Comparison of ENCODE assay signal across 8 mouse cellular contexts in the genomic region with DNA sequence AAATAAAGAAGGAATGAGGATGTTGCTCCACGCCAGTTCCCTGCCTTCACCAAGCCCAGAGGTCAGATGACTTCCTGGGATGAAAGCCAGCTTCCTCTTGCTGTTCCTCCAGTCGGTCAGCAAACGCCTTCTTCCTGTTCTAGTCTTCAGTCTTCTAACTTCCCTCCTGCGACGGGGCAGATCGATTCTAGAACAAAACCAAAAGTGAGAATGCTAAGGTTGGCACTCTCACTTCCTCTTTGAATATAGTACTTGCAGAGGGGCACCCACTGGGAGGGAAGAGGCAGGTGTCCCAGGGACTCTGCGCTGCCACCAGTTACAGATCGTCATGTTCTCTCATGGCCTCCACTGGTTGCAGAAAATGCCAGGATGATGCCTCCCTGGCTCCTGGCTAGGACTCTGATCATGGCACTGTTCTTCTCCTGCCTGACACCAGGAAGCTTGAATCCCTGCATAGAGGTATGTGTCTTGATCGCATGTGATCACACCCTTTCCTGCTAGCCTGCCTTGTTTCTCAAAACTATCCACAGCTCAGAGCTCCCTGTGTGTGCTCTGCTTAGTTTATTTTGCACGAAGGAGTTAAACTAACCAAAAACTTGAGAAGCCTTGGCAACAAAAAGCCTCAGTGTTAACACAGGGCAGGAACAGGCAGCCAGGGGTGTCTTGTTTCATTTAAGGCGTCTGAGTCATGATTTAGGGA. TPM values are rescaled to one million over a fixed set of nuclear protein-coding genes. Genes with fewer than 3 reads are reported as not detected.
DNase-seq lines count a peak whose midpoint lies in the region; ATAC-seq and TF ChIP-seq lines count a peak whose summit lies in the region.

A gene (plus strand): TSS at position 122 of the 700 bp plus-strand sequence.

- H3K9ac ChIP-seq in hindbrain, embryonic 12.5 days: no peak within 1 kb of the TSS
- H3K9ac ChIP-seq in hindbrain, embryonic 14.5 days: no peak within 1 kb of the TSS
- no peak within 1 kb of the TSS for H3K9ac ChIP-seq in limb, embryonic 12.5 days (replicated peaks)

- peak within 1 kb of the TSS; percentile 14 for H3ac ChIP-seq in myocyte (ENCODE audit: control insufficient read depth, insufficient read length)

- H3K27ac ChIP-seq in hindbrain, embryonic 12.5 days: no peak within 1 kb of the TSS
- no peak within 1 kb of the TSS for H3K27ac ChIP-seq in hindbrain, embryonic 14.5 days
- peak within 1 kb of the TSS; percentile 32 for H3K27ac ChIP-seq in limb, embryonic 12.5 days

- H3K27me3 ChIP-seq in hindbrain, embryonic 12.5 days: no peaks in the 10 kb centered on the region
- H3K27me3 ChIP-seq in hindbrain, embryonic 14.5 days (ENCODE audit: control insufficient read depth, insufficient read depth, low read length): no peaks in the 10 kb centered on the region
- no peaks in the 10 kb centered on the region for H3K27me3 ChIP-seq in limb, embryonic 12.5 days
- no peaks in the 10 kb centered on the region for H3K27me3 ChIP-seq in myocyte (ENCODE audit: control insufficient read depth, insufficient read depth, insufficient read length)

- no peak within 1 kb of the TSS for H3K4me3 ChIP-seq in hindbrain, embryonic 12.5 days
- H3K4me3 ChIP-seq in hindbrain, embryonic 14.5 days (replicated peaks; ENCODE audit: low read length): no peak within 1 kb of the TSS
- H3K4me3 ChIP-seq in limb, embryonic 12.5 days (replicated peaks): peak within 1 kb of the TSS; percentile 7; the same call in 1 of the 2 replicates
- peak within 1 kb of the TSS; percentile 45 for H3K4me3 ChIP-seq in myocyte

- H3K4me1 ChIP-seq in hindbrain, embryonic 12.5 days: no peaks in the 10 kb centered on the region
- H3K4me1 ChIP-seq in hindbrain, embryonic 14.5 days (replicated peaks; ENCODE audit: control insufficient read depth, insufficient read depth, low read length): no peaks in the 10 kb centered on the region
- H3K4me1 ChIP-seq in limb, embryonic 12.5 days (replicated peaks): peaks cover 15% of the 10 kb centered on the region

- no peaks in the 10 kb centered on the region for H3K9me3 ChIP-seq in hindbrain, embryonic 12.5 days (replicated peaks)
- no peaks in the 10 kb centered on the region for H3K9me3 ChIP-seq in hindbrain, embryonic 14.5 days (ENCODE audit: control insufficient read depth, low read length)
- H3K9me3 ChIP-seq in limb, embryonic 12.5 days: no peaks in the 10 kb centered on the region

- peaks cover 38% of the 10 kb centered on the region for H3K79me2 ChIP-seq in myocyte (ENCODE audit: control insufficient read depth, insufficient read depth)

- DNase-seq in hindbrain, embryonic 14.5 days (ENCODE audit: low spot score): no peak
- peak; percentile 63 for DNase-seq in cerebellum, adult 9-10 months
- peak; percentile 65 to 78 for DNase-seq in kidney, adult 8-10 months
- peak; percentile 2 to 5 for DNase-seq in thymus, postnatal 36 days

- peak within 1 kb of the TSS; percentile 6; the same call in 1 of the 2 replicates for H3K4me2 ChIP-seq in hindbrain, embryonic 12.5 days (replicated peaks)
- H3K4me2 ChIP-seq in hindbrain, embryonic 14.5 days (replicated peaks): no peak within 1 kb of the TSS; the same call in 1 of the 2 replicates
- peak within 1 kb of the TSS; percentile 34 for H3K4me2 ChIP-seq in limb, embryonic 12.5 days
- peak within 1 kb of the TSS; percentile 85 for H3K4me2 ChIP-seq in myocyte (ENCODE audit: low read depth)

- H3K36me3 ChIP-seq in hindbrain, embryonic 12.5 days: no peaks in the 10 kb centered on the region
- H3K36me3 ChIP-seq in hindbrain, embryonic 14.5 days (replicated peaks; ENCODE audit: control insufficient read depth, insufficient read depth): no peaks in the 10 kb centered on the region
- no peaks in the 10 kb centered on the region for H3K36me3 ChIP-seq in limb, embryonic 12.5 days
- H3K36me3 ChIP-seq in myocyte (ENCODE audit: control insufficient read depth, insufficient read depth): no peaks in the 10 kb centered on the region

- ATAC-seq in hindbrain, embryonic 12.5 days (ENCODE audit: low FRiP score): no peak
- ATAC-seq in hindbrain, embryonic 14.5 days (ENCODE audit: low FRiP score): no peak
- ATAC-seq in granulocyte monocyte progenitor cell, adult 5-6 weeks (replicated peaks; ENCODE audit: poor library complexity, severe bottlenecking): peak; percentile 92
- peak; percentile 31; the same call in 1 of the 2 replicates for ATAC-seq in limb, embryonic 12.5 days (ENCODE audit: insufficient number of reproducible peaks, insufficient read depth, low FRiP score, low TSS enrichment, low read depth)

- peak; percentile 9 for TF ChIP-seq POLR2A in myocyte (IDR thresholded peaks at IDR 0.05; ENCODE audit: insufficient read length, low read depth)

- WGBS in hindbrain, embryonic 12.5 days: 71% methylated on average over 11 of the region's 11 CpGs
- WGBS in hindbrain, embryonic 14.5 days: 79% methylated on average over 11 of the region's 11 CpGs
- 46% methylated on average over 11 of the region's 11 CpGs for WGBS in limb, embryonic 12.5 days

TF ChIP-seq in myocyte, 11 proteins besides CTCF, POLR2A, EP300 and RAD21:
- TF ChIP-seq SRF (IDR thresholded peaks at IDR 0.05; ENCODE audit: control insufficient read depth, insufficient read length, low read depth) (no peak), USF1 (IDR thresholded peaks at IDR 0.05; ENCODE audit: low read depth) (peak; percentile 81), REST (IDR thresholded peaks at IDR 0.05; ENCODE audit: insufficient read depth, insufficient read length) (no peak), MYOD1 (IDR thresholded peaks at IDR 0.05; ENCODE audit: control insufficient read depth in 1 of 3, insufficient read length in 2 of 3, low read depth in 2 of 3) (peak in 1 of 3 experiments; percentile 9), POLR2AphosphoS2 (IDR thresholded peaks at IDR 0.05; ENCODE audit: insufficient read length, low read depth) (no peak), TCF12 (IDR thresholded peaks at IDR 0.05; ENCODE audit: insufficient read depth, poor library complexity, severe bottlenecking) (no peak), CEBPB (IDR thresholded peaks at IDR 0.05; ENCODE audit: insufficient read depth, poor library complexity, severe bottlenecking) (0 out of 2 replicates have a peak, but pooled peaks have one; percentile 25)

RNA-seq across cellular contexts. Expression of the gene that starts here (rescaled TPM):
- 0.96 and 1.4 TPM in 2 replicates for polyA plus RNA-seq in hindbrain, embryonic 12.5 days (2016; fragmentation: Nextera tagmentation; extraction: Ambion mirVana)
- 1.1 and 1.2 TPM in 2 replicates for polyA plus RNA-seq in hindbrain, embryonic 14.5 days (2014; fragmentation: Nextera tagmentation; extraction: Ambion mirVana)
- total RNA-seq in granulocyte monocyte progenitor cell, adult 5-6 weeks (2014; fragmentation: Nextera tagmentation): 8.7 and 11.0 TPM in 2 replicates
- total RNA-seq in granulocyte monocyte progenitor cell, adult 5-6 weeks (2017): 12.7 and 19.8 TPM in 2 replicates
- 0.83 and 0.90 TPM in 2 replicates for polyA plus RNA-seq in limb, embryonic 12.5 days (2016; fragmentation: Nextera tagmentation; extraction: Ambion mirVana)
- 5.1 TPM for polyA plus RNA-seq in myocyte (2012; fragmentation: generic; extraction: Trizol)

Comparison
In these comparisons a context has a peak if more than half of its experiments do, and no peak if none do; other contexts are left out.
1. Peak in ATAC-seq, H3K4me3 ChIP-seq, H3K27ac ChIP-seq and H3K4me2 ChIP-seq in limb, embryonic 12.5 days; RNA of the gene not detected or under 1 TPM.